Mouse (Mus musculus) hindbrain, postnatal 0 days (tissue): ENCODE measurements around the gene Ss18l1. TPM values are rescaled to one million over a fixed set of nuclear protein-coding genes. Genes with fewer than 3 reads are reported as not detected.

Source experiments
- ATAC-seq: fragments of 200-750 bp; cut with Nextera tagmentation; 2 replicates; pipeline ENCODE4 v1.8.0; 2017; ENCODE audit warnings: mild to moderate bottlenecking, moderate TSS enrichment, moderate library complexity
- DNase-seq: peaks from one replicate; pipeline ENCODE4 v3.0.0-alpha.2; 2015; ENCODE audit warnings: low spot score
- H3K27ac ChIP-seq: fragments of 300-500 bp; sonication (generic); 2 replicates; pipeline ENCODE4 v1.5.1; 2014; ENCODE audit warnings: mild to moderate bottlenecking
- H3K27me3 ChIP-seq: fragments of 300-500 bp; sonication (generic); 2 replicates; pipeline ENCODE4 v1.6.1; 2014; ENCODE audit warnings: low read length, mixed read lengths; ENCODE audit not compliant: insufficient read depth
- H3K36me3 ChIP-seq: fragments of 300-500 bp; sonication (generic); 2 replicates; pipeline ENCODE4 v1.6.1; 2014; ENCODE audit warnings: low read length, mixed read lengths; ENCODE audit not compliant: insufficient read depth
- H3K4me1 ChIP-seq: fragments of 300-500 bp; sonication (generic); 2 replicates; pipeline ENCODE4 v1.6.1; 2014; ENCODE audit warnings: antibody characterized with exemption, low read length, mixed read lengths; ENCODE audit not compliant: insufficient read depth
- H3K4me2 ChIP-seq: fragments of 300-500 bp; sonication (generic); 2 replicates; pipeline ENCODE4 v1.6.1; 2014; ENCODE audit warnings: low read depth, mild to moderate bottlenecking, low read length, moderate library complexity, mixed read lengths
- H3K4me3 ChIP-seq: fragments of 300-500 bp; sonication (generic); 2 replicates; pipeline ENCODE4 v1.5.1; 2014; ENCODE audit warnings: low read length
- H3K9ac ChIP-seq: fragments of 300-500 bp; sonication (generic); replicated peaks from 2 replicates; pipeline ENCODE4 v1.6.1; 2014; ENCODE audit warnings: mild to moderate bottlenecking, low read length, moderate library complexity, mixed read lengths
- H3K9me3 ChIP-seq: fragments of 300-500 bp; sonication (generic); 2 replicates; pipeline ENCODE4 v1.6.1; 2016; ENCODE audit warnings: low read length, mixed read lengths
- CTCF ChIP-seq: IDR thresholded peaks from 2 replicates; pipeline ENCODE4 v1.5.1; 2016; ENCODE audit warnings: antibody characterized with exemption, control low read depth, low read depth
- WGBS: fragments of 180-500 bp; shearing (Covaris S2); extraction: QIAGEN DNeasy Blood & Tissue Kit; methylation state at CpG from one replicate; pipeline ENCODE4 v1.1.7; 2014; 5-methylcytosine and 5-hydroxymethylcytosine counted together
- polyA plus RNA-seq: library from polyadenylated mRNA; unstranded; fragments of >200 nt; fragmentation: Nextera tagmentation; extraction: Ambion mirVana; gene quantifications from 2 replicates; pipeline ENCODE4 v1.2.1, GENCODE M21; 2015
- total RNA-seq: library from RNA; depleted of rRNA; stranded (reverse); fragments of >200 nt; gene quantifications from 2 replicates; pipeline ENCODE4 v1.2.3, GENCODE M21; 2014

The Ss18l1 gene
- total and polyA plus RNA-seq, 2 experiments from 2014 or later: 37.2 to 80.7 TPM

- Histone ChIP-seq H3K4me1 (no peaks in the 10 kb centered on the region), H3K36me3 (no peaks in the 10 kb centered on the region), H3K9me3 (no peaks in the 10 kb centered on the region), H3K9ac (no peak overlapping the region), H3K27ac (no peak overlapping the region), H3K27me3 (no peaks in the 10 kb centered on the region), H3K4me2 (no peak overlapping the region), H3K4me3 (no peak overlapping the region)
- ATAC-seq (no peak), DNase-seq (no peak)
- WGBS: 93% methylated on average over 7 of the region's 7 CpGs
- TF ChIP-seq CTCF: no peak
These were observed 31.6 kb upstream of the Ss18l1 start for GRCm38 (mm10) chr2:180010686-180011085.

- no peak overlapping the region for H3K27ac ChIP-seq
- H3K4me1 ChIP-seq: no peaks in the 10 kb centered on the region
- DNase-seq (no peak), ATAC-seq (no peak)
- no peak for TF ChIP-seq CTCF
- no peak overlapping the region for H3K4me2 ChIP-seq
- H3K4me3 ChIP-seq: no peak overlapping the region
- no peaks in the 10 kb centered on the region for H3K9me3 ChIP-seq
- H3K27me3 ChIP-seq: no peaks in the 10 kb centered on the region
- 86% methylated on average over 6 of the region's 6 CpGs for WGBS
- no peak overlapping the region for H3K9ac ChIP-seq
- H3K36me3 ChIP-seq: no peaks in the 10 kb centered on the region
These were observed 30.9 kb upstream of the Ss18l1 start for GRCm38 (mm10) chr2:180011370-180011769.

GRCm38 (mm10) chr2:180013686-180014085, 28.6 kb upstream of the Ss18l1 start:
- 92% methylated on average over 7 of the region's 7 CpGs for WGBS
- no peak overlapping the region for H3K9ac ChIP-seq
- no peak overlapping the region for H3K4me2 ChIP-seq
- H3K27me3 ChIP-seq: no peaks in the 10 kb centered on the region
- no peak overlapping the region for H3K4me3 ChIP-seq
- no peaks in the 10 kb centered on the region for H3K9me3 ChIP-seq
- TF ChIP-seq CTCF: no peak
- DNase-seq (no peak), ATAC-seq (no peak)
- no peaks in the 10 kb centered on the region for H3K36me3 ChIP-seq
- no peaks in the 10 kb centered on the region for H3K4me1 ChIP-seq
- H3K27ac ChIP-seq: no peak overlapping the region

GRCm38 (mm10) chr2:180017632-180018031, 24.7 kb upstream of the Ss18l1 start:
- Histone ChIP-seq H3K9ac (no peak overlapping the region), H3K36me3 (no peaks in the 10 kb centered on the region), H3K9me3 (no peaks in the 10 kb centered on the region), H3K4me3 (no peak overlapping the region), H3K27ac (no peak overlapping the region), H3K27me3 (no peaks in the 10 kb centered on the region), H3K4me2 (no peak overlapping the region), H3K4me1 (no peaks in the 10 kb centered on the region; the same call in 1 of the 2 replicates)
- WGBS: 60% methylated on average over 4 of the region's 4 CpGs
- TF ChIP-seq CTCF: no peak
- no peak for ATAC-seq
- no peak for DNase-seq

- H3K9me3 ChIP-seq: no peaks in the 10 kb centered on the region
- H3K4me1 ChIP-seq: no peaks in the 10 kb centered on the region; the same call in 1 of the 2 replicates
- no peaks in the 10 kb centered on the region for H3K36me3 ChIP-seq
- no peaks in the 10 kb centered on the region for H3K27me3 ChIP-seq
- no peak overlapping the region for H3K4me3 ChIP-seq
- no peak for TF ChIP-seq CTCF
- 82% methylated on average over 9 of the region's 9 CpGs for WGBS
- DNase-seq (no peak), ATAC-seq (no peak)
- H3K9ac ChIP-seq: no peak overlapping the region
- no peak overlapping the region for H3K4me2 ChIP-seq
- H3K27ac ChIP-seq: no peak overlapping the region
These were observed 23.7 kb upstream of the Ss18l1 start for GRCm38 (mm10) chr2:180018573-180018972.

GRCm38 (mm10) chr2:180020091-180020661, 22.1 kb upstream of the Ss18l1 start:
- no peaks in the 10 kb centered on the region for H3K36me3 ChIP-seq
- no peak overlapping the region for H3K27ac ChIP-seq
- no peaks in the 10 kb centered on the region; the same call in 1 of the 2 replicates for H3K4me1 ChIP-seq
- no peak overlapping the region for H3K4me2 ChIP-seq
- H3K9me3 ChIP-seq: no peaks in the 10 kb centered on the region
- no peak overlapping the region for H3K9ac ChIP-seq
- WGBS: 65% methylated on average over 7 of the region's 7 CpGs
- H3K27me3 ChIP-seq: no peaks in the 10 kb centered on the region
- no peak overlapping the region for H3K4me3 ChIP-seq
- TF ChIP-seq CTCF: no peak
- ATAC-seq: no peak
- no peak for DNase-seq

GRCm38 (mm10) chr2:180020919-180021318, 21.4 kb upstream of the Ss18l1 start:
- no peaks in the 10 kb centered on the region for H3K9me3 ChIP-seq
- WGBS: 80% methylated on average over 8 of the region's 8 CpGs
- no peak for TF ChIP-seq CTCF

More at GRCm38 (mm10) chr2:180020919-180021318, 21.4 kb upstream of the Ss18l1 start:
- Histone ChIP-seq H3K9ac (no peak overlapping the region), H3K4me2 (no peak overlapping the region), H3K4me3 (no peak overlapping the region), H3K4me1 (no peaks in the 10 kb centered on the region; the same call in 1 of the 2 replicates), H3K36me3 (no peaks in the 10 kb centered on the region), H3K27me3 (no peaks in the 10 kb centered on the region), H3K27ac (no peak overlapping the region)
- ATAC-seq (no peak), DNase-seq (no peak)
